Mouse (Mus musculus): ENCODE measurements around the gene Pigx.

Gene Pigx

DNA sequence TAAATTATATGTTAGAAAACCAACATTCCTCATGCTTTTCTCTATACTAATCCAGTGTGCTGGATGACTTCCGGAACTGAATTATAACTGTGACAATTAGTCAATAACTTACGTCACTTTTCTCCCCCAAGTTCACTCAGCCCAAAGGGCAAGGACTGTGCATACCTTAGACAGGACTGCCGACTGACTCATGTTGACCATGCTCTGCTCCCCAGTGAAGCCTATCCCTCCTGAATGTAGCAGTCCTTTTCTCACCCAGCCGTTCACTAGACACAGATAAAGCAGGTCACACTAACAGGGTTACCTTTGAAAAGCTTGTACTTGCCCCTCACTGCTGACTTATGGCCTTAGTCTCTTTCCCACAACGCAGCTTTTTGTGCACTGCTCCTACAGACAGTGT is 40.7 kb downstream of the Pigx start:
- DNase-seq (ENCODE audit: low spot score), result no peak

DNA sequence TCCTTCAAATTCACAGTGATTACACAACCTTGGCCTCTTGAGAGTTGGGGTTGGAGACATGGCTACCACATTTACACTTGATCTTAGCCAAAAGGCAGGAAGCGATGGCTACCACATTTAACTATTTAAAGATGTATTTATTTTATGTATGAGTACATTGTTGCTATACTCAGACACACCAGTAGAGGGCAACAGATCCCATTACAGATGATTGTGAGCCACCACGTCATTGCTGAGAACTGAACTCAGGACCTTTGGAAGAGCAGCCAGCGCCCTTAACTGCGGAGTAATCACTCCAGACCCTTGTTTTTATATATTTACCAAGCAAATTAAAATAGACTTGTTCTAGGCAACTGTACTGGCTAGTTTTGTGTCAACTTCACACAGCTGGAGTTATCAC is 57.2 kb downstream of the Pigx start:
- no peak for DNase-seq (ENCODE audit: low spot score)
